Mouse (Mus musculus) heart, embryonic 11.5 days (tissue): Measurements from ENCODE around the gene Psmg4. TPM values are rescaled to one million over a fixed set of nuclear protein-coding genes. Genes with fewer than 3 reads are reported as not detected.

ENCODE experiments used
- ATAC-seq: fragments of 200-750 bp; cut with Nextera tagmentation; replicated peaks from 2 replicates; pipeline ENCODE4 v1.8.0; 2017; ENCODE audit warnings: moderate library complexity; ENCODE audit not compliant: insufficient number of reproducible peaks, low FRiP score, low TSS enrichment
- H3K27ac ChIP-seq: fragments of 300-500 bp; sonication (generic); 2 replicates; pipeline ENCODE4 v1.5.1; 2014; ENCODE audit warnings: mild to moderate bottlenecking, low read depth, low read length
- H3K27me3 ChIP-seq: fragments of 300-500 bp; sonication (generic); 2 replicates; pipeline ENCODE4 v1.6.1; 2014; ENCODE audit warnings: mild to moderate bottlenecking, low read length, mixed read lengths; ENCODE audit not compliant: control insufficient read depth, insufficient read depth
- H3K36me3 ChIP-seq: fragments of 300-500 bp; sonication (generic); 2 replicates; pipeline ENCODE4 v1.6.1; 2014; ENCODE audit warnings: mild to moderate bottlenecking, low read length, moderate library complexity, mixed read lengths; ENCODE audit not compliant: control insufficient read depth, insufficient read depth
- H3K4me1 ChIP-seq: fragments of 300-500 bp; sonication (generic); 2 replicates; pipeline ENCODE4 v1.6.1; 2014; ENCODE audit warnings: low read length; ENCODE audit not compliant: control insufficient read depth, insufficient read depth
- H3K4me2 ChIP-seq: fragments of 300-500 bp; sonication (generic); 2 replicates; pipeline ENCODE4 v1.6.1; 2014; ENCODE audit warnings: mild to moderate bottlenecking, moderate library complexity
- H3K4me3 ChIP-seq: fragments of 300-500 bp; sonication (generic); 2 replicates; pipeline ENCODE4 v1.5.1; 2014; ENCODE audit warnings: low read depth, low read length
- H3K9ac ChIP-seq: fragments of 300-500 bp; sonication (generic); 2 replicates; pipeline ENCODE4 v1.6.1; 2014; ENCODE audit warnings: mild to moderate bottlenecking, low read depth, low read length, moderate library complexity
- H3K9me3 ChIP-seq: fragments of 300-500 bp; sonication (generic); replicated peaks from 2 replicates; pipeline ENCODE4 v1.6.1; 2016; ENCODE audit warnings: low read length; ENCODE audit not compliant: control insufficient read depth
- WGBS: fragments of 180-500 bp; shearing (Covaris S2); extraction: QIAGEN DNeasy Blood & Tissue Kit; methylation state at CpG from one replicate; pipeline ENCODE4 v1.1.7; 2014; ENCODE audit not compliant: insufficient replicate concordance; 5-methylcytosine and 5-hydroxymethylcytosine counted together
- polyA plus RNA-seq: library from polyadenylated mRNA; unstranded; fragments of >200 nt; fragmentation: Nextera tagmentation; extraction: Ambion mirVana; gene quantifications from 2 replicates; pipeline ENCODE4 v1.2.1, GENCODE M21; 2014

Gene Psmg4
- polyA plus RNA-seq, 1 experiment from 2014 or later = 59.0 TPM

- Histone ChIP-seq H3K27ac (no peak overlapping the region), H3K4me2 (no peak overlapping the region), H3K36me3 (no peaks in the 10 kb centered on the region; the same call in 1 of the 2 replicates), H3K4me3 (no peak overlapping the region), H3K4me1 (peaks cover 9% of the 10 kb centered on the region), H3K9me3 (no peaks in the 10 kb centered on the region), H3K27me3 (no peaks in the 10 kb centered on the region), H3K9ac (no peak overlapping the region)
- no peak for ATAC-seq
- 64% methylated on average over 8 of the region's 8 CpGs for WGBS
Observed at GRCm38 (mm10) chr13:34193384-34193783, 30.6 kb downstream of the Psmg4 start.

GRCm38 (mm10) chr13:34195676-34196075 lies 32.9 kb downstream of the Psmg4 start:
- no peak overlapping the region for H3K9ac ChIP-seq
- no peaks in the 10 kb centered on the region for H3K9me3 ChIP-seq
- no peaks in the 10 kb centered on the region; the same call in 1 of the 2 replicates for H3K36me3 ChIP-seq
- no peak overlapping the region for H3K4me3 ChIP-seq
- no peaks in the 10 kb centered on the region for H3K27me3 ChIP-seq
- H3K4me2 ChIP-seq = no peak overlapping the region
- H3K4me1 ChIP-seq = peaks cover 9% of the 10 kb centered on the region
- H3K27ac ChIP-seq = no peak overlapping the region
- ATAC-seq = no peak
- 83% methylated on average over 1 of the region's 1 CpGs for WGBS

GRCm38 (mm10) chr13:34205216-34205615 lies 42.5 kb downstream of the Psmg4 start:
- Histone ChIP-seq H3K27ac (no peak overlapping the region), H3K4me2 (no peak overlapping the region), H3K9ac (no peak overlapping the region), H3K4me1 (no peaks in the 10 kb centered on the region), H3K9me3 (no peaks in the 10 kb centered on the region), H3K4me3 (no peak overlapping the region), H3K36me3 (peaks cover 3% of the 10 kb centered on the region; the same call in 1 of the 2 replicates), H3K27me3 (no peaks in the 10 kb centered on the region)
- WGBS = 85% methylated on average over 3 of the region's 3 CpGs
- no peak for ATAC-seq

DNA sequence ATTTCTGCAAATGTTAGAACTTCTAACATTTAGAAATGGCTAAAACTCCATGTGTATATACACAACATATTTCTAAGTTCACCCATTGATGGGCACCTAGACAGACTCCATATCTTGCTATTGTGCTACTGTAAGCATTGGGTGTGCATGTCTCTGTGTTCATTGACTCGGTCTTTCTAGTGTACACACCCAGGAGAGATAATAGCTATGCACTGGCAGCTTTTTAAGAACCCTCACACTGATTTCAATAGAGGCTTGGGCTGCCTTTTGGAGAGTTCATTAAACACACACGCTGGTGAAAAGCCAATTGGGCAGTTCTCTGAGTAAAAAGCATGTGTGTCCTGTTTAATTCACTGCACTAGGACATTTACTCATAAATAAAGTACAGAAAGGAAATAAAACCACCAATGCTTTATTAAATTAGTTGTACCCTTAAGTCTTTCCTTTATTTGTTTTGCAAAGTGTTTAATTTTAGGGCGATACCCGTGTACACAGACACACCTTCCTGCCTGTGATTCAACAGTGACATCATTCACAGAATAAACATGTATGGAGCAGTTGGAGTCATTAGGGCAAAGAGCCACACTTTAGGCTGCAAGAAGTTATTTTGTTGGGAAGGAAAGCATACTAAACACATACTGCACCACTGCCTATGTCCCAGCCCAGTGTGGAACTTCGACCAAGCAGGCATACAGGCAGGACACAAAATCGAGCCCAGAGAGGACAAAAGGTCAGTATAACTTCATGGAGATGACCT lies 45.1 kb downstream of the Psmg4 start:
- Histone ChIP-seq H3K27ac (no peak overlapping the region), H3K9me3 (no peaks in the 10 kb centered on the region), H3K4me3 (no peak overlapping the region), H3K4me1 (no peaks in the 10 kb centered on the region), H3K27me3 (no peaks in the 10 kb centered on the region), H3K4me2 (no peak overlapping the region), H3K36me3 (no peaks in the 10 kb centered on the region), H3K9ac (no peak overlapping the region)
- 82% methylated on average over 6 of the region's 6 CpGs for WGBS
- no peak for ATAC-seq

- Histone ChIP-seq H3K9ac (no peak overlapping the region), H3K4me2 (no peak overlapping the region), H3K9me3 (no peaks in the 10 kb centered on the region), H3K4me3 (no peak overlapping the region), H3K27me3 (no peaks in the 10 kb centered on the region), H3K27ac (no peak overlapping the region), H3K36me3 (no peaks in the 10 kb centered on the region), H3K4me1 (no peaks in the 10 kb centered on the region)
- WGBS = 66% methylated on average over 4 of the region's 4 CpGs
- ATAC-seq = no peak
Observed at GRCm38 (mm10) chr13:34211261-34211775, 48.6 kb downstream of the Psmg4 start.

- 68% methylated on average over 10 of the region's 10 CpGs for whole genome bisulfite sequencing
- Histone ChIP-seq H3K4me3 (no peak overlapping the region), H3K9me3 (no peaks in the 10 kb centered on the region), H3K9ac (no peak overlapping the region), H3K27ac (no peak overlapping the region), H3K27me3 (no peaks in the 10 kb centered on the region), H3K4me2 (no peak overlapping the region), H3K4me1 (no peaks in the 10 kb centered on the region), H3K36me3 (no peaks in the 10 kb centered on the region)
- no peak for ATAC-seq
Observed at GRCm38 (mm10) chr13:34212735-34213212, 50.0 kb downstream of the Psmg4 start.

GRCm38 (mm10) chr13:34214855-34215254 lies 52.1 kb downstream of the Psmg4 start:
- H3K27me3 ChIP-seq = no peaks in the 10 kb centered on the region
- no peaks in the 10 kb centered on the region for H3K4me1 ChIP-seq
- 83% methylated on average over 3 of the region's 3 CpGs for WGBS
- ATAC-seq = no peak
- no peak overlapping the region for H3K4me2 ChIP-seq
- H3K27ac ChIP-seq = no peak overlapping the region
- H3K4me3 ChIP-seq = no peak overlapping the region
- no peak overlapping the region for H3K9ac ChIP-seq
- H3K36me3 ChIP-seq = no peaks in the 10 kb centered on the region
- no peaks in the 10 kb centered on the region for H3K9me3 ChIP-seq

- 88% methylated on average over 3 of the region's 3 CpGs for WGBS
- Histone ChIP-seq H3K27me3 (no peaks in the 10 kb centered on the region), H3K9ac (no peak overlapping the region), H3K27ac (no peak overlapping the region), H3K4me2 (no peak overlapping the region), H3K9me3 (no peaks in the 10 kb centered on the region), H3K4me3 (no peak overlapping the region), H3K4me1 (peaks cover 7% of the 10 kb centered on the region; the same call in 1 of the 2 replicates), H3K36me3 (no peaks in the 10 kb centered on the region; the same call in 1 of the 2 replicates)
- no peak for ATAC-seq
Observed at GRCm38 (mm10) chr13:34218776-34219175, 56.0 kb downstream of the Psmg4 start.
